Mouse (Mus musculus) yolk sac, embryonic 10.5 days (tissue): ENCODE results near the gene Col23a1.
"Not testable (repeated sequence)": the region's sequence is repeated elsewhere in the genome, so short reads cannot be mapped to it uniquely, and the experiment has no call there.

ENCODE experiments used
- DNase-seq: peaks from one replicate; pipeline ENCODE4 v3.0.0-alpha.2; 2017; ENCODE audit warnings: low spot score

The Col23a1 gene

GRCm38 (mm10) chr11:51328387-51328942 is 38.7 kb downstream of the Col23a1 start:
- no peak for DNase-seq

DNA sequence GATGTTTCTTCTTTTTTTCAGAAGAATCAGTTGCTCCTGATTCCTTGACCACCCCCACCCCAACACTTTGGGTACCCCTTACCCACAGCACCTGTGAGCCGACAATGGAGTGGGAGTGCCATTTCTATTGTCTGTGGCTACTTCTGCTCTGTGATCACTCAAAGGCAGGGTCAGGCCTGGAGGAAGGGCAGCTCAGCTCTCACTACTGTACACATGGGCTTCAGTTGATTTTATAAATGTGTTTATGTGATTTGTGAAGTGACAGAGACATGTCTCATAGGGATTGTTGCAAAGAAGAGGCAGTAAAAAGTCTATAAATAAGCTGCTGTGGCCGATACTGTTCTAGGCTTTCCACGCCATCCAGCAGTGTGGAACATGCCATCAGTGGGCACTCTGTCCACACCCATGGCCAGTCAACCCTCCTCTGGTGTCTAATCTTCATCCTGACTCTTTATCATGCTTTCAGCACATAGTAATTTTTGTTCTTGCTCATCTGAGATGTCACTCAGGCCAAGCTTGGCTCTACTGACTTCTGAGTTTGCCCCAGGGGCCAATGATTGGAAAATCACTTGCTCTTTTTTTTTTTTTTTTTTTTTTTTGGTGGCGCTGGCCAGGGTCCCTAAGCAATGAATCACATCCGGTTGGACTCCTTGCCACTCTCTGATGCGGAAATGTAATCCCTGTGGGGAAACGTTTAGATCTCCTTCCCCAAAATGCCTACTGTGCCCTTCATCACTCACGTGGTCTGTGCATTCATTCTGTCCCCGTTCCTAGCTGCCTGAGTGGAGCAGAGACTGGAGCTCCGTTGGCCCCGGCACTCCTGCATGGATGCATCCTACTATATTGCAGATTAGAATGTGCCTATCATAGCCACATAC is 40.4 kb downstream of the Col23a1 start:
- no peak for DNase-seq

- no peak for DNase-seq
These were observed 44.3 kb downstream of the Col23a1 start for GRCm38 (mm10) chr11:51334017-51334416.

DNA sequence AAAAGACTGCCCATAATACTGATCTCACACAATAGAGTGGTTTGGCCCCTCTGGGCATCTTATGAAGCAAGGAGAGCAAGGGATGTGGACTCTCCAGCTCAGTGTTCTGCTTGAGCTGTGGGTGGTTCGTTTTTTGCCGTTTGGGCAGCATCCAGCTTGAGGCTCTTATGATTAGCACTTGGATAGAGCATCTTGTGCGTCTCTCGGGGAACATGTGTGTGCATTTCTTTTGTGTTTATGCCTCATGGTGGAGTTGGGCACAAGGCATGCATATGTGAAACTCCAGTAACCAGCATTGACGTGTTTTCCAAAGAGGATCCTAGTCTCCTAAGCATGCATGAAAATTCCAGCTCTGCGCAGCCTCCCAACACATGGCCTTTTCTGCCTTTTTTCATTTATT is 47.9 kb downstream of the Col23a1 start:
- DNase-seq, result no peak

DNA sequence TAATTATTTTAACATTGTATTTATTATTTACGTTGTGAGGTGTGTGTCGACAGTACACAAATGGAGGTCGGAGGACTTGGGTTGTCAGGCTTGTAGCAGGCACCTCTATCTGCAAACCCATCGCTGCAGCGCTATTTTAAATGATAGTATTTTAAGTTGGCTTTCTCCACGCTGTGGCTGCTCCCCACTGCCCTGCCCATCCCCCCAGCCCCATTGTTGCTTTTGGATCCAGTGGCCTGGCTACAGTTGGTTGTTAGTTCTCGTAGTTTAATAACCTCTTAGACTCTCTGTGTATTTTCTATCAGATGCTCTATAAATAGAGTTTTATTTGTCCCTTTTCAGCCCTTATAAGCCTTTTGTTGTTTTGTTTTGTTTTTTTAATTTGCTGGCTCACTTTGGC is 48.7 kb downstream of the Col23a1 start:
- DNase-seq, result no peak

- no peak for DNase-seq
These were observed 51.4 kb downstream of the Col23a1 start for GRCm38 (mm10) chr11:51341091-51341490.

DNA sequence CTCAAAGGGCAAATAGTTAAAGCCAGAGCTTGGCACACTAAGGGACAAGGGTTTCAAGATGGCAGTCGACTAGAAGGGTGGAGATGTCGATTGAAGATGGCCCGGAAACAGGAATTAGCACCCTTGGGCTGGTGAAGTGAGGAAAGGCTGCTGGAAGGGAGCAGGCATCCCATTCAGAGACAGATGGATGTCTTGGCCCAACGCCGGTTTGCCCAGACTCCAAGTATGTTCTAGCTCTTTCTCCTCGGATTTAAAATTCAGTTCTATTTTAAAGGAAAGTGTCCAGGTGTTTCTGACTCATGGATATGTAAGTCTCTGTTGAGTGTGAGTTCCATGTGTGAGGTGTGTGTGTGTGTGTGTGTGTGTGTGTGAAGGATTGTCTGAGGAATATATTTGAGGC is 53.1 kb downstream of the Col23a1 start:
- no peak for DNase-seq

GRCm38 (mm10) chr11:51343312-51343711 is 53.6 kb downstream of the Col23a1 start:
- DNase-seq, result peak; percentile 49

- DNase-seq, result no peak
These were observed 54.1 kb downstream of the Col23a1 start for GRCm38 (mm10) chr11:51343728-51344289.

DNA sequence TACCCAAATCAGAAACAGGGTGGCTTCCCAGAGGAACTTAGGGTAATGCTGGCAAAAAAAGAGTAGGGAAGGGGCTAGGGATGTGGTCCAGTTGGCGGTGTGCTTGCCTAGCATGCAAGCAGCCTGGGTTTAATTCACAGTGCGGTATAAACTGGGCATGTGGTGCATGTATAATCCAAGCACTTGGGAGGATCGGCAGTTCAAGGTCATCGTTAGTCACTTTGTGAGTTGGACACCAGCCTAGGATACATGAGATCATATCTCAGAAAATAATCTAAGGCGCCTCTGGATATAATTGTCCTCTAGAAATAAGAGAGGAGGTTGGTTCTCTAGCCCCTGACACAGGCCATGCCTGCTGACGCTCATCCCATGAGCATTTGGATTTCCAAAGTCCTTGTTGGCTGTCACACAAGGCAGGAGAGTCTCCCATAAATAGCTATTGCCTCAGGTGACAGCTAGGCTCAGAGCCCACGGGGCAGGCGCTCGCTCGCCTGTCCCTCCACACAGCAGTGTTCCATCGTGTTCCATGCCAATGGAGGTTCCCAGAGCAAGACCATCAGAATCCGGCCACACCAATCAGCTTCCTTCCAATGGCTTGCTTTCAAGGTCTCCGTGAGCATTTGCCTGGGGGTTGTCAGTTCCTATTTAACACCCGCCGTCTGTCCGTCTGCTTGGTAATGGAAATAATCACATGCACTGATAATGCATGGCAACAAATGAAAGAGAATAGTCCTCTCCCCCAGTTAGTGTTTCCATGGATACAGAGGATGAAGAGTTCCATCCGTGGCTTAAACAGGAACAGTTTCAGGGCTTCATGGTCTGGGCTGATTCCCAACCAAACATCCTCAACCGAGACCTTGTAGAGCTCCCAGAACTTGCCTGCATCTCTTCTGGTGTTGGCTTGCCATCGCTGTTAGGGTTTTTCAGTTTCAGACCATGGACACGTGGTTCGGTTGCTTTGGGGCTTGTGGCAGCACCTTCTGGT is 56.1 kb downstream of the Col23a1 start:
- DNase-seq, result no peak

- DNase-seq, result no peak
These were observed 58.0 kb downstream of the Col23a1 start for GRCm38 (mm10) chr11:51347756-51348155.

DNA sequence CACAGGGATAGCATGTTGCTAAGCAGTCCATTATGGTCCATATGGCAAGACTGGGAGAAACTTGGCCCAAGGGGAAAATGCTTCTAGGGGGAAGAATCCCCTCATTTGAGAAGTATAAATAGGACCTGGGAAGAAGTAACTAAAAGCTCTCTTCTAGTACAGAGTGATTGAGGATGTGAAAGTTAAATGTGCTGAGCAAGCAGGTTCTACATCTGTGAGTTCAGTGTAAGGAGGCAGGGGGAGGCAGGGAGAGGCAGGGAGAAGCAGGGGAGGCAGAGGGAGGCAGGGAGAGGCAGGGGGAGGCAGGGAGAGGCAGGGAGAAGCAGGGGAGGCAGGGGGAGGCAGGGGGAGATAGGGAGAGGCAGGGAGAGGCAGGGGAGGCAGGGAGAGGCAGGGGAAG is 59.9 kb downstream of the Col23a1 start:
- no peak for DNase-seq

DNA sequence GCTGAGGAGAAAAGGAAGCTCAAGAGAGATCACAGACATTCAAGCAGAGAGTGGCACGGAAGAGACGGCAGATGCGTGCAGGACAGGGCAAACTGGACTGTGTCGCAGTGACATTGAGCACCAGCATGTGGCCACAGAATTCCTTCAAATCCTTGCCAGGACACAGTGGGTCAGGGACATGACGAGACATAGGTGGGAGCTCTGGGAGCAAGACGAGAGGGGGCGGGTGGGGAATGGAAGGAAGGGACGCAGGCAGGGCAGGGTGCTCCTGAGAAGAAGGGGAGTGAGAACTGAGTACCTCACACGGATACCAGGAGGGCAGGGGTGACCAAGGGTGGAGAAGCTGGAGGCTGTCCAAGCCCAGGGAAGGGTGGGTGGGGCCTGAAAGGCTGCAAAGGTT is 61.4 kb downstream of the Col23a1 start:
- no peak for DNase-seq

GRCm38 (mm10) chr11:51351841-51352240 is 62.1 kb downstream of the Col23a1 start:
- DNase-seq, result no peak

DNA sequence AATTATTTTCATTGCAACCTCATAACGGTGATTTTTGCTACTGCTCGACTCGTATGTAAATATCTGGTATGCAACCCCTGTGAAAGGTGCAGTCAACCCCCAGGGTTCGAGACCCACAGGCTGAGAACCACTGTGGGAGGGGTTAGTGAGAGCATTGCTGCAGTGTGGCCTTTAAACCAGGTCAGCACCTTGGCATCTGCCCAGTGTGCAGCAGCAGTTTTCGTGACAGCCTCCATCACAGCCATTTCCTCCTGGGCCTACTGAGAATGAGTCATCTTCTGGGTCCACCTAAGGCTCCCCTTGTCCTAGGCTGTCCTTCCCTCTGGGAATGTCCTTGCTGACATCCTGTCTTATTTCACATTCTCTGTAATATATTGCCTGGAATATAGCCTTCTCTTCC is 64.0 kb downstream of the Col23a1 start:
- no peak for DNase-seq

GRCm38 (mm10) chr11:51358981-51359380 is 69.3 kb downstream of the Col23a1 start:
- DNase-seq, result not testable (repeated sequence)

DNA sequence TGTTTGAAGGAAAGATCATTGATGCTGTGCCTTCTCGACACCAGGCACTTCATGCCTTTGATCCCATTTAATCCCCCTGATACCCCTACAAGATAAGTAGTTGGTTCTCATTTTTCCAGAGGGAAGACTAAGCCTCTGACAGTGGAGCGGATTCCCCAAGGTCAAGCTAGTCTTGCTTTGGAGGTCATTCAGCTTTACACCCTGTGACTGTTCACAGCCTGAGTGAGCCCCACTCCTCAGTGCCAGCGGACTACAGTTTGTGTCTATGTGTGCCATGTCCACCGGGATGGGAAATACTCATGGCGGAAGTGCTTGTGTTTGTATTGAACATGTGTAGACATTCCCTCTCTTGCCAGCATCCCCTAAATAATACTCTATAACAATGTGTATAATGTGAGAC is 74.6 kb downstream of the Col23a1 start:
- no peak for DNase-seq

DNA sequence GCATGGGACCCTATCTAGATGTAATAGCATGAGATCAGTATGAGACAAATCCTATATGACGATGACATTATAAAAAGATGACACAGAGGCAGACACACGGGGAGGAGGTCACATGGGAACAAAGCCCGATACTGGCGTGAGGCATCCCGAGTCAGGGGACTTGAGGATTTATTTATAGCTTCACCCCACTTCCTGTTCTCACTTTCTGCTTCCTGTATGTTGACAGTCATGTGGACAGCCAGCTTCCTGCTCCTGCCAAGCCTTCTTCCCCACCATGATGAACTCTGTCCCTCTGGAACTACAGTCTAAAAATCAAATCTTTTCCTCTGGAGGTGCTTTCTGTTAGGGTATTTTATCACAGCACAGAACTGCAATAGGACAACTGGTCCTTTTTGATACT is 77.6 kb downstream of the Col23a1 start:
- DNase-seq, result no peak

DNA sequence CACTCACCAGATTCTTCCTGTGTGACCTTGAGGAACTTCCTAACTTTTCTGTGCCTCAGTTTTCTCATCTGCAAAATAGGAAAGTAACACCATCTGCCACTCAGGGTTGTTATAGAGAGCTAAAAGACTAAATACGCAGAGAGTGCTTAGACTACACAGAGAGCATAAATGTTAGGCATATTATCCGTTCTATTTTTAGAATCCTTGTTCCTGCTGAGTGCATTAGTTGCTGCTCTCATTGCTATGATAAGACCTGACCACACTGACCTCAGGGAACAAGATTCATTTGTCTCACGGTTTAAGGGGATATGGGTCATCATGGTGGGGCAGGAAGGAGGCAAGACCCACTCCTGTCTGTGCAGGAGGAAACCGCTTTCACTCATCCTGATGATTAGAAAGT is 80.6 kb downstream of the Col23a1 start:
- DNase-seq, result no peak

DNA sequence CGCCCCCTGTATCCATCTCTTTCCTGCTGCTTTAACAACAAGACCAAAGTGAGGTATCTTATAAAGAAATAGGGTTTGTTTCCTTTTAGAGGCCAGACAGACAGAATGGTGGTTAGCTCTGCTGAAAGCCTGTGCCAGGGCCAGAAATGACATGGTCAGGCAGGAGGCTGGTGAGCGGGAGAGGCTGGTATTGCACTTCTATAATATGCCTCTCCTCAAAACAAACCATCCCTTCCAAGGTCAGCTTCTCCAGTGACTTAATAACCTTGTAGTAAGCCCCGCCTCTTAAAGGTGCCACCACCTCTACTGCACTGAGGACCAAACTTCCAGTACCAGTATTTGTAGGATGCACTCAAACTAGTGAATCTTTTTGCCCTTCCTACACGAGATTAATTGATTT is 81.6 kb downstream of the Col23a1 start:
- no peak for DNase-seq

DNA sequence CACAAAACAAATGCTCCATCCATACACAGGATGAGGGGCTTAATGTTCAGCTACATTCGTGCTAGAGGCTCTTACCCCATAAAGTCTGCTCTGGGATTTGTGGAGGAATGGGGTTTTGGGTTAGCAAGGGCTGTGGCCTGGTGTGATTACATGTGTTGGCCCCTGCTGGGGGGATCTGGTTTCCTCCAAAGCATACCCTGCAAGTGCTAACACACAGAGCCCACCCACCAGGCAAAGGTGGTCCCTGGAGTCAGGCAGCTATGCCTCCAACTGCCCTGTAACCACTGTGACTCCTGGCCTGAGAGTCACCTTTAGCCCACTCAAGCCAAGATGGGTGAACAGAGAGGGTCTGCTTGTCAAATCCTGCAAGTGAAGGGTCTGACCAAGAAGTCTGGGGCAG is 82.2 kb downstream of the Col23a1 start:
- no peak for DNase-seq

- DNase-seq, result no peak
These were observed 87.5 kb downstream of the Col23a1 start for GRCm38 (mm10) chr11:51377199-51377598.
